Mouse (Mus musculus): Measurements from ENCODE around the gene Hoxa5.

DNA sequence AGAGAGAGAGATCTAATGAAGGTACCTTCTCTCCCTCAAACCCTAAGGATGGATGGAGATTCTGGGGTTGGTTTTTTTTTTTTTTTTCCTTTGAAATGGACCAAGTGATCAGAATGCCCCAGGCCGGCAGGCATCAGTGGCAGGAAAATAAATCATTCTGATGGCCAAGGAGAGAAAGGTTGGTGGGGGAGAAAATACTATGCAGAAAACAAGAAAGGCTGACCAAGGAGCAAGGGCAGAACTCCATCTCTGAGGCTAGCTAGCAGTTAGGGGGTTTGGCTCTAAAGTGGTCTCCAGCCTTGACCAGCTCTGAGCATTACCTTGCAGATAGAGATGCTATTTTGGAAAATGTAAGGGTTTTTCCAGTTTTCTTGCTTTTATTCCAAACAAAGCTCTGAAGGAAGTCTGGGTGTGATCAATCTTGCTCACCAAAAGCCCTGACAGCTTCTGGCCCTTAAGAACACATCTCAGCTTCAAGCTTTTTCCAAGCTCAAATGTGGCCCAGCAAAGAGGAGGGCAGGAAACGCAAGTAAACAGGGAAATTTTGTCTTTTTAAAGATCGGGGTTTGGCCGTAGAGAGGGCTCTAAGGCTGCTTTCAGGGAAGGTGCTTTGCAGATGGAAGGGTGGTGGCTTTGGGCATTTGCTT is 37.8 kb downstream of the Hoxa5 start:
- TF ChIP-seq CTCF (IDR thresholded peaks at IDR 0.05; ENCODE audit: control insufficient read depth, insufficient read depth, insufficient replicate concordance, low read depth, low read length) (no peak), POLR2A (IDR thresholded peaks at IDR 0.05; ENCODE audit: control insufficient read depth, low read depth, low read length) (no peak)

Measured in testis, adult 2 months (tissue).